Mouse (Mus musculus) liver, embryonic 15.5 days (tissue): ENCODE results near the gene Th. TPM values are rescaled to one million over a fixed set of nuclear protein-coding genes. Genes with fewer than 3 reads are reported as not detected.

Experiments
- ATAC-seq: fragments of 200-750 bp; cut with Nextera tagmentation; 2 replicates; pipeline ENCODE4 v1.8.0; 2017; ENCODE audit warnings: moderate number of reproducible peaks, mild to moderate bottlenecking, moderate library complexity; ENCODE audit not compliant: insufficient read depth
- H3K27ac ChIP-seq: fragments of 300-500 bp; sonication (generic); replicated peaks from 2 replicates; pipeline ENCODE4 v1.5.1; 2015; ENCODE audit warnings: mild to moderate bottlenecking, inconsistent platforms
- H3K27me3 ChIP-seq: fragments of 300-500 bp; sonication (generic); 2 replicates; pipeline ENCODE4 v1.6.1; 2015; ENCODE audit warnings: mild to moderate bottlenecking, inconsistent platforms
- H3K36me3 ChIP-seq: fragments of 300-500 bp; sonication (generic); replicated peaks from 2 replicates; pipeline ENCODE4 v1.6.1; 2015; ENCODE audit warnings: moderate library complexity, mild to moderate bottlenecking, inconsistent platforms
- H3K4me1 ChIP-seq: fragments of 300-500 bp; sonication (generic); replicated peaks from 2 replicates; pipeline ENCODE4 v1.6.1; 2015; ENCODE audit warnings: inconsistent platforms
- H3K4me2 ChIP-seq: fragments of 300-500 bp; sonication (generic); 2 replicates; pipeline ENCODE4 v1.6.1; 2015; ENCODE audit warnings: moderate library complexity, mild to moderate bottlenecking, inconsistent platforms
- H3K4me3 ChIP-seq: fragments of 300-500 bp; sonication (generic); replicated peaks from 2 replicates; pipeline ENCODE4 v1.5.1; 2015; ENCODE audit warnings: mild to moderate bottlenecking, inconsistent platforms
- H3K9ac ChIP-seq: fragments of 300-500 bp; sonication (generic); 2 replicates; pipeline ENCODE4 v1.6.1; 2015; ENCODE audit warnings: moderate library complexity, mild to moderate bottlenecking, inconsistent platforms
- H3K9me3 ChIP-seq: fragments of 300-500 bp; sonication (generic); replicated peaks from 2 replicates; pipeline ENCODE4 v1.6.1; 2016; ENCODE audit warnings: inconsistent platforms
- WGBS: fragments of 180-500 bp; shearing (Covaris S2); methylation state at CpG from one replicate; pipeline ENCODE4 v1.1.7; 2015; ENCODE audit warnings: mixed read lengths; ENCODE audit not compliant: insufficient replicate concordance; 5-methylcytosine and 5-hydroxymethylcytosine counted together
- polyA plus RNA-seq: library from polyadenylated mRNA; unstranded; fragments of >200 nt; fragmentation: Nextera tagmentation; extraction: Ambion mirVana; gene quantifications from 2 replicates; pipeline ENCODE4 v1.2.1, GENCODE M21; 2015

The Th gene
- polyA plus RNA-seq, 1 experiment from 2014 or later = 0.09 TPM

- Histone ChIP-seq H3K27ac (no peak overlapping the region), H3K4me2 (no peak overlapping the region), H3K9ac (no peak overlapping the region), H3K9me3 (no peaks in the 10 kb centered on the region), H3K36me3 (no peaks in the 10 kb centered on the region), H3K27me3 (peaks cover 43% of the 10 kb centered on the region), H3K4me1 (no peaks in the 10 kb centered on the region), H3K4me3 (no peak overlapping the region)
- 42% methylated on average over 7 of the region's 7 CpGs for WGBS
- ATAC-seq = no peak
Observed at GRCm38 (mm10) chr7:142901774-142902173, 29.2 kb downstream of the Th start.

GRCm38 (mm10) chr7:142899872-142900271 lies 31.1 kb downstream of the Th start:
- Histone ChIP-seq H3K4me3 (no peak overlapping the region), H3K9me3 (no peaks in the 10 kb centered on the region), H3K4me1 (no peaks in the 10 kb centered on the region), H3K27ac (no peak overlapping the region), H3K4me2 (no peak overlapping the region), H3K36me3 (no peaks in the 10 kb centered on the region), H3K27me3 (peaks cover 50% of the 10 kb centered on the region), H3K9ac (no peak overlapping the region)
- 55% methylated on average over 19 of the region's 19 CpGs for WGBS
- ATAC-seq = no peak

- H3K36me3 ChIP-seq = no peaks in the 10 kb centered on the region
- H3K27ac ChIP-seq = no peak overlapping the region
- H3K4me2 ChIP-seq = no peak overlapping the region
- H3K4me1 ChIP-seq = no peaks in the 10 kb centered on the region
- H3K27me3 ChIP-seq = peaks cover 50% of the 10 kb centered on the region
- ATAC-seq = no peak
- no peak overlapping the region for H3K4me3 ChIP-seq
- no peak overlapping the region for H3K9ac ChIP-seq
- WGBS = 31% methylated on average over 1 of the region's 1 CpGs
- H3K9me3 ChIP-seq = no peaks in the 10 kb centered on the region
Observed at GRCm38 (mm10) chr7:142897471-142897870, 33.5 kb downstream of the Th start.

- no peak overlapping the region for H3K27ac ChIP-seq
- H3K27me3 ChIP-seq = peaks cover 37% of the 10 kb centered on the region
- no peak overlapping the region for H3K4me3 ChIP-seq
- H3K4me1 ChIP-seq = no peaks in the 10 kb centered on the region
- WGBS = 60% methylated on average over 10 of the region's 10 CpGs
- no peak for ATAC-seq
- no peaks in the 10 kb centered on the region for H3K36me3 ChIP-seq
- no peak overlapping the region for H3K4me2 ChIP-seq
- H3K9me3 ChIP-seq = no peaks in the 10 kb centered on the region
- no peak overlapping the region for H3K9ac ChIP-seq
Observed at GRCm38 (mm10) chr7:142895901-142896665, 34.8 kb downstream of the Th start.

GRCm38 (mm10) chr7:142895223-142895840 lies 35.6 kb downstream of the Th start:
- H3K27me3 ChIP-seq = peaks cover 35% of the 10 kb centered on the region
- H3K36me3 ChIP-seq = no peaks in the 10 kb centered on the region
- no peaks in the 10 kb centered on the region for H3K9me3 ChIP-seq
- no peak overlapping the region for H3K27ac ChIP-seq
- H3K9ac ChIP-seq = no peak overlapping the region
- H3K4me1 ChIP-seq = no peaks in the 10 kb centered on the region
- 64% methylated on average over 18 of the region's 18 CpGs for WGBS
- H3K4me2 ChIP-seq = no peak overlapping the region
- no peak for ATAC-seq
- no peak overlapping the region for H3K4me3 ChIP-seq

- 9% methylated on average over 3 of the region's 3 CpGs for WGBS
- no peak for ATAC-seq
- Histone ChIP-seq H3K27me3 (peaks cover 35% of the 10 kb centered on the region), H3K4me2 (no peak overlapping the region), H3K36me3 (no peaks in the 10 kb centered on the region), H3K4me3 (no peak overlapping the region), H3K4me1 (no peaks in the 10 kb centered on the region), H3K9ac (no peak overlapping the region), H3K27ac (no peak overlapping the region), H3K9me3 (no peaks in the 10 kb centered on the region)
Observed at GRCm38 (mm10) chr7:142894669-142895068, 36.3 kb downstream of the Th start.

- no peak for ATAC-seq
- Histone ChIP-seq H3K9me3 (no peaks in the 10 kb centered on the region), H3K4me2 (no peak overlapping the region), H3K27ac (no peak overlapping the region), H3K36me3 (no peaks in the 10 kb centered on the region), H3K4me1 (no peaks in the 10 kb centered on the region), H3K9ac (no peak overlapping the region), H3K27me3 (peaks cover 29% of the 10 kb centered on the region), H3K4me3 (no peak overlapping the region)
- WGBS = 49% methylated on average over 12 of the region's 12 CpGs
Observed at GRCm38 (mm10) chr7:142893721-142894639, 36.9 kb downstream of the Th start.

- Histone ChIP-seq H3K4me2 (no peak overlapping the region), H3K9ac (no peak overlapping the region), H3K27me3 (peaks cover 22% of the 10 kb centered on the region), H3K9me3 (no peaks in the 10 kb centered on the region), H3K4me1 (no peaks in the 10 kb centered on the region), H3K27ac (no peak overlapping the region), H3K4me3 (no peak overlapping the region), H3K36me3 (no peaks in the 10 kb centered on the region)
- no peak for ATAC-seq
- WGBS = 37% methylated on average over 6 of the region's 6 CpGs
Observed at GRCm38 (mm10) chr7:142893296-142893695, 37.6 kb downstream of the Th start.

GRCm38 (mm10) chr7:142869419-142870163 lies 61.3 kb downstream of the Th start:
- Histone ChIP-seq H3K4me3 (no peak overlapping the region), H3K9ac (no peak overlapping the region), H3K36me3 (no peaks in the 10 kb centered on the region), H3K4me1 (no peaks in the 10 kb centered on the region), H3K27ac (no peak overlapping the region), H3K4me2 (no peak overlapping the region), H3K27me3 (0 out of 2 replicates have a peak, but pooled peaks cover 7% of the 10 kb centered on the region), H3K9me3 (no peaks in the 10 kb centered on the region)
- no peak for ATAC-seq
- WGBS = 4% methylated on average over 4 of the region's 4 CpGs

GRCm38 (mm10) chr7:142850681-142851080 lies 80.2 kb downstream of the Th start:
- WGBS = 19% methylated on average over 6 of the region's 6 CpGs
- ATAC-seq = no peak
- H3K4me2 ChIP-seq = no peak overlapping the region
- H3K9me3 ChIP-seq = no peaks in the 10 kb centered on the region
- no peak overlapping the region for H3K4me3 ChIP-seq
- no peaks in the 10 kb centered on the region for H3K27me3 ChIP-seq
- no peak overlapping the region for H3K9ac ChIP-seq
- no peak overlapping the region for H3K27ac ChIP-seq
- H3K4me1 ChIP-seq = no peaks in the 10 kb centered on the region
- H3K36me3 ChIP-seq = no peaks in the 10 kb centered on the region
